Mouse (Mus musculus) right cerebral cortex, postnatal 14 days (tissue): ENCODE results near the gene Pi4kb.
A peak's percentile ranks its signal among the peaks of the same experiment; 100 is the strongest.

Source experiments
- DNase-seq: peaks from one replicate; pipeline ENCODE4 v3.0.0; 2022

Pi4kb gene

GRCm38 (mm10) chr3:94958295-94958694, 16.2 kb upstream of the Pi4kb start:
- DNase-seq, result no peak

GRCm38 (mm10) chr3:94959871-94960270, 14.7 kb upstream of the Pi4kb start:
- DNase-seq, result no peak

- no peak for DNase-seq
Measured at GRCm38 (mm10) chr3:94960322-94960721, 14.2 kb upstream of the Pi4kb start.

GRCm38 (mm10) chr3:94964989-94965388, 9.5 kb upstream of the Pi4kb start:
- no peak for DNase-seq

- no peak for DNase-seq
Measured at GRCm38 (mm10) chr3:94965878-94966277, 8.7 kb upstream of the Pi4kb start.

GRCm38 (mm10) chr3:94972552-94972951, 2.0 kb upstream of the Pi4kb start:
- no peak for DNase-seq

- no peak for DNase-seq
Measured at GRCm38 (mm10) chr3:94973620-94974019, 911 bp upstream of the Pi4kb start.

GRCm38 (mm10) chr3:94974026-94974527, 454 bp upstream of the Pi4kb start:
- no peak for DNase-seq

GRCm38 (mm10) chr3:94984312-94984711, 9.8 kb downstream of the Pi4kb start:
- no peak for DNase-seq

- no peak for DNase-seq
Measured at GRCm38 (mm10) chr3:94985513-94985912, 11.0 kb downstream of the Pi4kb start.

- DNase-seq, result no peak
Measured at GRCm38 (mm10) chr3:94987578-94987977, 13.0 kb downstream of the Pi4kb start.

- DNase-seq, result no peak
Measured at GRCm38 (mm10) chr3:94989159-94989761, 14.7 kb downstream of the Pi4kb start.

- peak; percentile 84 for DNase-seq
Measured at GRCm38 (mm10) chr3:94996946-94997345, 22.4 kb downstream of the Pi4kb start.

- no peak for DNase-seq
Measured at GRCm38 (mm10) chr3:95002569-95002968, 28.0 kb downstream of the Pi4kb start.

- DNase-seq, result no peak
Measured at GRCm38 (mm10) chr3:95003273-95003672, 28.7 kb downstream of the Pi4kb start.

GRCm38 (mm10) chr3:95005651-95006050, 31.1 kb downstream of the Pi4kb start:
- no peak for DNase-seq

GRCm38 (mm10) chr3:95007706-95008105, 33.2 kb downstream of the Pi4kb start:
- DNase-seq, result no peak

- no peak for DNase-seq
Measured at GRCm38 (mm10) chr3:95010396-95010795, 35.9 kb downstream of the Pi4kb start.

- DNase-seq, result no peak
Measured at GRCm38 (mm10) chr3:95012982-95013381, 38.5 kb downstream of the Pi4kb start.

GRCm38 (mm10) chr3:95013699-95014427, 39.3 kb downstream of the Pi4kb start:
- DNase-seq, result no peak

GRCm38 (mm10) chr3:95014428-95015151, 40.1 kb downstream of the Pi4kb start:
- peak; percentile 51 for DNase-seq

GRCm38 (mm10) chr3:95015337-95015872, 40.9 kb downstream of the Pi4kb start, which contains the start of gene Zfp687:
Zfp687 (minus strand) TSS chr3:95015448.
- peak; percentile 99 for DNase-seq

- DNase-seq, result peak; percentile 87
Measured at GRCm38 (mm10) chr3:95015891-95016531, 41.5 kb downstream of the Pi4kb start.
